Mouse (Mus musculus) right cerebral cortex, postnatal 14 days (tissue): Measurements from ENCODE around the gene Top3b.
"Not testable (repeated sequence)": the region's sequence is repeated elsewhere in the genome, so short reads cannot be mapped to it uniquely, and the experiment has no call there.

Experiments
- DNase-seq: peaks from one replicate; pipeline ENCODE4 v3.0.0; 2022

The Top3b gene

GRCm38 (mm10) chr16:16902329-16902728 is 31.8 kb downstream of the Top3b start:
- DNase-seq = no peak

- no peak for DNase-seq
Observed at GRCm38 (mm10) chr16:16903188-16903587, 32.7 kb downstream of the Top3b start.

DNA sequence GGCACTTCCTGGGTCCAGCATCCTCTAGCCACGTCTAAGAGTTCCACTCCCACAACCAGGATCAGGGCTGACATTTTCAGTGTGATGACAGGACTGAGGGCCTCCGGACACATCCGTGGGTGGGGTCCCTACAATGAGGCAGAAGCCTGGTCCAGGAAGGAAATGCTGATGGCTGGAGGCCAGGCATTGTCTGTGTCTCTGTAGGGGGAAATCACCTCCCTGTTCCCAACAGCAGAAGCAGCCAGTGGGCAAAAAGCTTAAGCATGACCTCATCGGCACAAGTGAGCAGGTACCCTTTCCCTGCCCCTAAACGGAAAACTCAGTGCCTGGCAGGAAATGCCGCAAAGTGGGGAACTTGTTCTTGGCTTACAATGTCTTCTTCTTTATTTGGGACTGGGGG is 37.3 kb downstream of the Top3b start:
- no peak for DNase-seq

- DNase-seq = peak; percentile 75
Observed at GRCm38 (mm10) chr16:16911641-16912597, 41.4 kb downstream of the Top3b start.

- DNase-seq = no peak
Observed at GRCm38 (mm10) chr16:16913440-16913839, 42.9 kb downstream of the Top3b start.

DNA sequence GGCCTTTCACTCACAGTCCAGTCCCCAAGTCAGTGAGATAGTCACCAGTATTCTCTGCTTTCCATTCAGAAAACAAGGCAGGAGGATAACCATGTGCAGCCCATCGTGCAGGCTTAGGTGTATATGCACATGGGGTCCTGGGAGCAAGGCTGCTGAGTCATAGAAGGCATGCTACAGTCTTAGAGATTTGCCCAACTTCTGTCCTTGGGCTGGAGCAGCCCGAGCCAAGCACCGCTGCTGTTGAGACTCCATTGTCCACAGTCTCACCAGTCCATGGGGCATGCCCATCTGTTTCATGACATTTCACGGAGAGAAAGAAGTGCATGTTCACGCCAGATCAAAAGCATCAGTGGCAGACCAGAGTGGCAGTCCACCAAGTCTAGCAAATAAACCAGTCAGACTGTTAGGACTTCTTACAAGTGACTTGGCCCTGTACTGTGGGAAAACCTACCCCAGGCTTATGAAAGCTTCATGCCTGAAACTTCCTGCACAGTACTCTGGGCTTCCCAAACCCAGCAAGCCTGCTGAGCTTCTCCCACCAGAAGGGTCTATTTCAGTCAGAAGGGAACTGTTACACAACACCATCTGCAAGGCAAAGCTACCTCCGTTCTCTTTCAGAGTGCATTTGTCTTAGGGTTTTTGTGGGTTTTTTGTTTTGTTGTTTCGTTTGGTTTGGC is 48.0 kb downstream of the Top3b start:
- DNase-seq = no peak

- no peak for DNase-seq
Observed at GRCm38 (mm10) chr16:16921021-16921435, 50.5 kb downstream of the Top3b start.

DNA sequence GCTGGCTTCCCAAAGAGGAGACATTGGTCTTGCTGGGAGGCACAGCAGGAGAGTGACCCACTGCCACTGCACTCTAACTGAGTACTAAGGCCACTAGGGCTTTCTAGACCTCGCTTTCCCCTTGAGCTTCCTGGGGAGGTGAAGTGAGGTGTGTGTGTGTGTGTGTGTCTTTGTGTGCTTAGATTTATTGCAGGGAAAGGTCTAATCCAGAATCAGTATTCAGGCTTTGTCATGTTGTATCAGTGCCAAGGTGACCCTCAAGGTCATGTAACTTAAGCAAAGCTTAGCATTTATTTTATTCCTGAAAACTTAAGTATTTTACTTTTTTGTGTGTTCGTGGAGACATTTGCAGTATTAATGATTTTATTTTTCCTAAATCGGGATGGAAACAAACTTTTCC is 53.9 kb downstream of the Top3b start:
- no peak for DNase-seq

GRCm38 (mm10) chr16:16926536-16926935 is 56.0 kb downstream of the Top3b start:
- DNase-seq = no peak

DNA sequence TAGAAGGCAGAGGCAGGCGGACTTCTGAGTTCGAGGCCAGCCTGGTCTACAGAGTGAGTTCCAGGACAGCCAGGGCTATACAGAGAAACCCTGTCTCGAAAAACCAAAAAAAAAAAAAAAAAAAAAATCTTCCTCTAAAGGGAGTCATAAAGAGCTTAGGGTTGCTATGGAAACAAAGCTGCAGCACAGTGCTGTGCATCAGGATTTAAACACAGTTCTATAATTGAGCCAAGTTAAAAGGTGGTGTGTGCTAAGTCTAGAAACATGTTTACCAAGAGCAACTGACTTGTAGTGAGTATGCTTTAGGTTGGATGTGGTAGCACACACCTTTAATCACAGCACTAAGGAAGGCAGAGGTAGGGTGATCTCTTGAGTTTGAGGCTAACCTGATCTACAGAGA is 58.4 kb downstream of the Top3b start:
- DNase-seq = not testable (repeated sequence)

DNA sequence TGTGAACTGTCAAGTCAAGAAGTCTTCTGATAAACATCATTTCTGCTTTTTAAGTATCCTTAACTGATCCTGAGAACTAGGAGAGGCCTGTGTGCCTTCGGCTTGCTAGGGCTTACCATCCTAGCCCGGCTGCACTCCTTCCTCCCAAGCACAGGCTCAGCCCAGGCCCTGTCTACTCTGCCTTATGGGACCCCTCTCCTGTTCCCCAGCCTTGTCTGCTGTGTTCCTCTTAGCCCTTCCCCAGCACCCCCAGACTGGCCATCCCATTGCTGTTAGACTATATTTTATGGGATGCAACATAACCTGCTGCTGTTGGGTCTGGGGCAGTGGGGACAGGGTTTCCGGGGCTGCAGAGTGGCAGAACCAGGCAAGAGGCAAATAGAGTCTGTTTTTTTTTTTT is 59.8 kb downstream of the Top3b start:
- DNase-seq = no peak

- DNase-seq = peak; percentile 73
Observed at GRCm38 (mm10) chr16:16930810-16931296, 60.3 kb downstream of the Top3b start.

DNA sequence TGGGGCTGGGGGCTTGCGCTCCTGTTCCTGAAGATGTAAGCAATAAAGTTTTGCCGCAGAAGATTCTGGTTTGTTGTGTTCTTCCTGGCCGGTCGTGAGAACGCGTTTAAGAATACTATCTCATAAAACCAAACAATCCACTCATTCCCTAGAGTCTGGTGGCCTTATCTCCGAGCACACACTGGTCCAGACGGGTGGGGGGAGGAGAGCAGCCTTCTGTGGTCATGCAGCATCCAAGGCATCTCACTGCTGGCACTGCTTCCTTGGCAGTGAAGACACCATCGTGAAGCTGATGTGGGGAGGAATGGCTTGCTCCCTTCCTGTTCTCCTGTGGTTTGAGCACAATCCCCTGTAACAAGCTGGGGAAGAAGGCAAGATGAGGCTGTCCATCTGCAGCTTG is 69.0 kb downstream of the Top3b start:
- DNase-seq = no peak

DNA sequence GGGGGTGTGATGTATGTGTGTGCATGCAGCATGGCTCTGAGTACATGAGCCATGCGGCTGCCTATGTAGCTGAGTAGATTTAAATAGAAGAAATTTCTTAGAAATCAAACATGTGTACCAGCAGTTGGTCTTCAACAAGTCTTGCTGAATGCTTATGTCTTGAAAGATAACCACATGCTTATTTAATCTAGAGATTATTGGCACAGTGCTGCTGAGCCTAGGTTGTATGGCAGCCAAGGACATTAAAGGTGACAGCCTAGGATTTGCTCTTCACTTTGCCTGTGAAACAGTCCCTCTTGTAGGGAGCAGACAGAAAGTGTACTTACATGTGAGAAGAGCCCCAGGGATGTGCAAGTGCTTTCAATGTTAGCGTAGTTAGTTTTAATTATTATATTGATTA is 70.5 kb downstream of the Top3b start:
- no peak for DNase-seq
